Mouse (Mus musculus): ENCODE results near the gene Ercc1. TPM values are rescaled to one million over a fixed set of nuclear protein-coding genes. Genes with fewer than 3 reads are reported as not detected.

Gene Ercc1
- polyA plus RNA-seq, 1 experiment from 2014 or later, result 85.5 TPM

GRCm38 (mm10) chr7:19341250-19341649 is 3.3 kb upstream of the Ercc1 start:
- peaks cover 39% of the 10 kb centered on the region for H3K4me1 ChIP-seq
- H3K36me3 ChIP-seq, result no peaks in the 10 kb centered on the region
- peaks cover 11% of the 10 kb centered on the region; the same call in 1 of the 2 replicates for H3K27me3 ChIP-seq
- H3K4me3 ChIP-seq (replicated peaks), result no peak overlapping the region
- no peak for ATAC-seq (ENCODE audit: insufficient number of reproducible peaks, low FRiP score, low TSS enrichment, low read depth)
- H3K9ac ChIP-seq, result no peak overlapping the region
- 22% methylated on average over 10 of the region's 10 CpGs for WGBS
- peak overlapping the region; percentile 91 for H3K4me2 ChIP-seq (replicated peaks)
- H3K27ac ChIP-seq (replicated peaks), result no peak overlapping the region
- no peaks in the 10 kb centered on the region for H3K9me3 ChIP-seq (replicated peaks)

GRCm38 (mm10) chr7:19341761-19342409 is 2.7 kb upstream of the Ercc1 start:
- peaks cover 39% of the 10 kb centered on the region for H3K4me1 ChIP-seq

GRCm38 (mm10) chr7:19342481-19343027 is 2.0 kb upstream of the Ercc1 start:
- Histone ChIP-seq H3K36me3 (no peaks in the 10 kb centered on the region), H3K4me3 (replicated peaks) (peak overlapping the region; percentile 49), H3K9ac (peak overlapping the region; percentile 39), H3K27me3 (peaks cover 11% of the 10 kb centered on the region; the same call in 1 of the 2 replicates), H3K4me1 (peaks cover 39% of the 10 kb centered on the region), H3K27ac (replicated peaks) (no peak overlapping the region; the same call in 1 of the 2 replicates), H3K4me2 (replicated peaks) (peak overlapping the region; percentile 91), H3K9me3 (replicated peaks) (no peaks in the 10 kb centered on the region)
- ATAC-seq (ENCODE audit: insufficient number of reproducible peaks, low FRiP score, low TSS enrichment, low read depth), result no peak
- under 1% methylated on average over 27 of the region's 27 CpGs for WGBS

More at GRCm38 (mm10) chr7:19341761-19342409, 2.7 kb upstream of the Ercc1 start:
- WGBS, result 1% methylated on average over 41 of the region's 41 CpGs
- Histone ChIP-seq H3K27ac (replicated peaks) (no peak overlapping the region; the same call in 1 of the 2 replicates), H3K9me3 (replicated peaks) (no peaks in the 10 kb centered on the region), H3K9ac (peak overlapping the region; percentile 39), H3K36me3 (no peaks in the 10 kb centered on the region), H3K4me3 (replicated peaks) (peak overlapping the region; percentile 49), H3K27me3 (peaks cover 11% of the 10 kb centered on the region; the same call in 1 of the 2 replicates), H3K4me2 (replicated peaks) (peak overlapping the region; percentile 91)
- peak; percentile 21; the same call in 1 of the 2 replicates for ATAC-seq (ENCODE audit: insufficient number of reproducible peaks, low FRiP score, low TSS enrichment, low read depth)

GRCm38 (mm10) chr7:19343210-19343808 is 1.3 kb upstream of the Ercc1 start:
- no peak overlapping the region for H3K27ac ChIP-seq (replicated peaks)
- WGBS, result under 1% methylated on average over 11 of the region's 11 CpGs
- no peak overlapping the region for H3K9ac ChIP-seq
- H3K27me3 ChIP-seq, result peaks cover 11% of the 10 kb centered on the region; the same call in 1 of the 2 replicates
- no peak for ATAC-seq (ENCODE audit: insufficient number of reproducible peaks, low FRiP score, low TSS enrichment, low read depth)
- peak overlapping the region; percentile 49 for H3K4me3 ChIP-seq (replicated peaks)
- H3K4me2 ChIP-seq (replicated peaks), result peak overlapping the region; percentile 91
- peaks cover 4% of the 10 kb centered on the region for H3K36me3 ChIP-seq
- H3K4me1 ChIP-seq, result peaks cover 39% of the 10 kb centered on the region
- no peaks in the 10 kb centered on the region for H3K9me3 ChIP-seq (replicated peaks)

DNA sequence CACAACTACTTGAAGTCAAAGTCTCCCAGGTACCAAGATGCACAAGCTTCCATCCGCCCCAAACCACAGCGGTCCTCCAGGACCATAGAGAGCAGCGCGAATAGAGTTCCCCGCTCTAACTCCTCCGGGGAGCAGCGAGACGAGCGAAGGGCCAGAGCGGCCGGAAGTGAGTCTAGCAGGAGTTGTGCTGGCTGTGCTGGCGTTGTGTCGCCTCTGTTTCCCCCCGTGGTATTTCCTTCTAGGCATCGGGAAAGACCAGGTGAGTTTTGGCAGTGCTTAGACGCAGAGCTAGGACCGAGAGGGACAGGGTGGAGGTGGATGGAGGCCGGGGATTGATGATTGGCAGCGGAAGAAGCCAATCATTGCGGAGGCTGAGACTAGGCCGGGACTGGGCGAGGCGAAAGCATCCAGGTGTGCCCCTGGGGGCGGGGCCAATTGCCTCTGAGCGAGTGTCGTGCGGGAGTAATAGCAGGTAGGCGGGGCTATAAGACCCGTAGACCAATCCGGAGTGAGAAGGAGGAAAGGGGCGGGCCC is 427 bp downstream of the Ercc1 start:
- Histone ChIP-seq H3K9me3 (replicated peaks) (no peaks in the 10 kb centered on the region), H3K4me2 (replicated peaks) (peak overlapping the region; percentile 85), H3K4me1 (peaks cover 39% of the 10 kb centered on the region), H3K36me3 (peaks cover 21% of the 10 kb centered on the region), H3K9ac (peak overlapping the region; percentile 36), H3K27ac (replicated peaks) (peak overlapping the region; percentile 89), H3K4me3 (replicated peaks) (peak overlapping the region; percentile 62), H3K27me3 (peaks cover 11% of the 10 kb centered on the region; the same call in 1 of the 2 replicates)
- peak; percentile 92 for ATAC-seq (ENCODE audit: insufficient number of reproducible peaks, low FRiP score, low TSS enrichment, low read depth)
- under 1% methylated on average over 31 of the region's 31 CpGs for WGBS

DNA sequence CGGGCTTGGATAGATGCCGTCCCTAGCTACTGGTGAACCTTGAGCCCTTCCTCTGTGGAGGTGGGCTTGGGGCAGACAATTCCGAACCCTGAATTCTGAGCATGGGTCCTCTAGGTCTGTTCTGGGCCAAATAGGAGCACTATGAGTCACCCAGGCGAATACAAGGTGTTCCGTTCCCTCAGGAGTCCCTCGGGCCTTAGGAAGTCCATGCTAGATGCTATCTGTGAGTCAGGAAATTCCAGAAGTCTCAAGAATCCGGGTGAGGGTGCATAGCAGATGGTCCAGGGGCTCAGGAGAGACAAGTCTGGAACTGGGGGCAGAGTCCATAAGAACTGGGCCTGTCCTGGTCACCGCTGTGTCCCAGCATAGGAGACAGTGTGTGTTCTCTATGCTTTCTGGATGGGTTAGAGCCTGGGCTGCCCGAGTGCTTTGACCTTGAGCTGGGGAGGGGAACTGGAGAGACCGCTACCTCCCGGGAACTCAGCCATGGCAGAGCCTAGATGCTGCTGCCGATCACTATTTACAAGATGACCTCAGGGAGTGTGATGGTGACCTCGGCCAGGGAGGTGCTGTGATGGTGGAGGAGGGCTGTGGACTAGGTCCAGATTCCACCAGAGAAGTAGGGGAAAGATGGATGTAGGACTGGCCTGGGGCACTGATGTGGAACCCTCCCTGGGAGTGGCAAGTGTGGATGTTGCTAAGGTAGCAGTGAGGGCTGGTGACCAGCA is 4.8 kb downstream of the Ercc1 start:
- H3K27me3 ChIP-seq, result no peaks in the 10 kb centered on the region
- H3K27ac ChIP-seq (replicated peaks), result no peak overlapping the region
- H3K4me1 ChIP-seq, result peaks cover 14% of the 10 kb centered on the region
- H3K4me2 ChIP-seq (replicated peaks), result no peak overlapping the region
- ATAC-seq (ENCODE audit: insufficient number of reproducible peaks, low FRiP score, low TSS enrichment, low read depth), result no peak
- H3K9ac ChIP-seq, result no peak overlapping the region
- no peaks in the 10 kb centered on the region for H3K9me3 ChIP-seq (replicated peaks)
- WGBS, result 82% methylated on average over 13 of the region's 13 CpGs
- H3K36me3 ChIP-seq, result peaks cover 58% of the 10 kb centered on the region
- no peak overlapping the region for H3K4me3 ChIP-seq (replicated peaks)

DNA sequence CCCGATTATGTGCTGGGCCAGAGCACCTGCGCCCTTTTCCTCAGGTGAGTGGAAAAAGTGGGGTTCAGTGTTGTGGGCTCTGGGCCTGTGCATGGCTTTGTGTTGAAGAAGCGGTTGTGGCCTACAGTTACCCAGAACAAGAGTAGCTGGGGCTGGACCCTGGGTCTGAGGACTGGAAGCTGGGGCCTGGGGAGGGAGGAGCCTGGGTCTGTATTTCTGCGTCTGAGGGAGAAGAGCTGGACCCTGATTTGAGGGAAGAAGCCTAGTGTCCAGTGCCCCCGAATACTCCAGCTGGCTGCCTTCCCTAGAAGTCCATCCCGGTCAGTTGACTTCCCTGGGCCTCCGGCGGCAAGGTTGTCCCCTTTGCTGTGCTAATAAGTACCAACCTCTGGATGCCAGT is 5.6 kb downstream of the Ercc1 start:
- peaks cover 67% of the 10 kb centered on the region for H3K36me3 ChIP-seq

DNA sequence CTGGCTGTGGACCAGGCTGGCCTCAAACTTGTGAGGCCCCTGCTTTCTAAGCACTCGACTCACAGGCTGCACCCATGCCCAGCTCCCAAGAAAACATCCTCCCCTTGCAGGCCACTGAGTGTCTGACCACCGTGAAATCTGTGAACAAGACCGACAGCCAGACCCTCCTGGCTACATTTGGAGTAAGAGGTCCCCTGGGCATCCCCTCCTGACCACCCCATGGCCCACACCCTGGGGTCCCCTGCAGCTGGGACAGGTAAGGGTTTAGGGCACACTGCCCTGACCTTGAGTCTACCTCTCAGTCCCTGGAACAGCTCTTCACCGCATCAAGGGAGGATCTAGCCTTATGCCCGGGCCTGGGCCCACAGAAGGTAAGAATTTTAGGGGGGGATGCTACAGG is 10.4 kb downstream of the Ercc1 start:
- Histone ChIP-seq H3K27me3 (no peaks in the 10 kb centered on the region), H3K4me3 (replicated peaks) (no peak overlapping the region), H3K27ac (replicated peaks) (no peak overlapping the region), H3K9ac (no peak overlapping the region), H3K9me3 (replicated peaks) (no peaks in the 10 kb centered on the region), H3K4me2 (replicated peaks) (no peak overlapping the region), H3K36me3 (peaks cover 71% of the 10 kb centered on the region), H3K4me1 (peaks cover 18% of the 10 kb centered on the region)
- no peak for ATAC-seq (ENCODE audit: insufficient number of reproducible peaks, low FRiP score, low TSS enrichment, low read depth)
- WGBS, result 81% methylated on average over 5 of the region's 5 CpGs

More for the DNA sequence above, 5.6 kb downstream of the Ercc1 start:
- no peak for ATAC-seq (ENCODE audit: insufficient number of reproducible peaks, low FRiP score, low TSS enrichment, low read depth)
- no peaks in the 10 kb centered on the region for H3K27me3 ChIP-seq
- no peak overlapping the region for H3K4me3 ChIP-seq (replicated peaks)
- H3K4me1 ChIP-seq, result peaks cover 10% of the 10 kb centered on the region
- no peak overlapping the region for H3K9ac ChIP-seq
- H3K4me2 ChIP-seq (replicated peaks), result no peak overlapping the region
- no peaks in the 10 kb centered on the region for H3K9me3 ChIP-seq (replicated peaks)
- H3K27ac ChIP-seq (replicated peaks), result no peak overlapping the region
- WGBS, result 94% methylated on average over 8 of the region's 8 CpGs

- H3K9me3 ChIP-seq (replicated peaks), result no peaks in the 10 kb centered on the region
- H3K4me3 ChIP-seq (replicated peaks), result no peak overlapping the region
- 62% methylated on average over 10 of the region's 10 CpGs for WGBS
- no peak overlapping the region for H3K9ac ChIP-seq
- H3K27me3 ChIP-seq, result no peaks in the 10 kb centered on the region
- no peak overlapping the region for H3K27ac ChIP-seq (replicated peaks)
- H3K4me2 ChIP-seq (replicated peaks), result no peak overlapping the region
- H3K4me1 ChIP-seq, result peaks cover 21% of the 10 kb centered on the region
- peaks cover 61% of the 10 kb centered on the region for H3K36me3 ChIP-seq
- no peak for ATAC-seq (ENCODE audit: insufficient number of reproducible peaks, low FRiP score, low TSS enrichment, low read depth)
Measured at GRCm38 (mm10) chr7:19356311-19356710, 11.7 kb downstream of the Ercc1 start.

- Histone ChIP-seq H3K4me3 (replicated peaks) (peak overlapping the region; percentile 75), H3K27me3 (no peaks in the 10 kb centered on the region), H3K9ac (peak overlapping the region; percentile 51; the same call in 1 of the 2 replicates), H3K9me3 (replicated peaks) (no peaks in the 10 kb centered on the region), H3K4me2 (replicated peaks) (peak overlapping the region; percentile 89), H3K4me1 (peaks cover 35% of the 10 kb centered on the region), H3K36me3 (peaks cover 48% of the 10 kb centered on the region), H3K27ac (replicated peaks) (0 out of 2 replicates have a peak overlapping the region, but pooled peaks have one; percentile 2)
- WGBS, result 89% methylated on average over 25 of the region's 25 CpGs
- no peak for ATAC-seq (ENCODE audit: insufficient number of reproducible peaks, low FRiP score, low TSS enrichment, low read depth)
Measured at GRCm38 (mm10) chr7:19357381-19358375, 13.1 kb downstream of the Ercc1 start.

Measured in embryonic facial prominence, embryonic 15.5 days (tissue).